Mouse (Mus musculus) liver, postnatal 0 days (tissue): ENCODE results near the gene Kirrel2.

Source experiments
- CTCF ChIP-seq: sonication (generic); IDR thresholded peaks from 2 replicates; pipeline ENCODE4 v1.5.1; 2016; ENCODE audit warnings: antibody characterized with exemption, low read depth
- EP300 ChIP-seq: IDR thresholded peaks from 2 replicates; pipeline ENCODE4 v1.6.1; 2016; ENCODE audit warnings: antibody characterized with exemption, low read depth, mild to moderate bottlenecking

- peak; percentile 39 for TF ChIP-seq CTCF
- TF ChIP-seq EP300, result no peak
Observed at GRCm38 (mm10) chr7:30419561-30420499, 37.7 kb downstream of the Kirrel2 start, which contains the start of gene Hcst.
